Mouse (Mus musculus): ENCODE results near the gene Prkcz. TPM values are rescaled to one million over a fixed set of nuclear protein-coding genes. Genes with fewer than 3 reads are reported as not detected.

Gene Prkcz
- polyA plus RNA-seq, 1 experiment from 2014 or later = 11.3 TPM

- ATAC-seq (ENCODE audit: low FRiP score, low TSS enrichment) = no peak
- Histone ChIP-seq H3K36me3 (ENCODE audit: control insufficient read depth, insufficient read depth, low read length) (0 out of 2 replicates have a peak, but pooled peaks cover 4% of the 10 kb centered on the region), H3K27me3 (ENCODE audit: control insufficient read depth, insufficient read depth, low read length) (no peaks in the 10 kb centered on the region), H3K27ac (replicated peaks) (peak overlapping the region; percentile 36; the same call in 1 of the 2 replicates), H3K4me2 (replicated peaks; ENCODE audit: low read depth) (peak overlapping the region; percentile 29; the same call in 1 of the 2 replicates), H3K4me3 (ENCODE audit: low read depth, low read length) (no peak overlapping the region), H3K9me3 (ENCODE audit: control insufficient read depth, low read length) (no peaks in the 10 kb centered on the region), H3K4me1 (replicated peaks; ENCODE audit: control insufficient read depth, insufficient read depth) (peaks cover 50% of the 10 kb centered on the region), H3K9ac (ENCODE audit: low read length) (no peak overlapping the region)
- 43% methylated on average over 12 of the region's 12 CpGs for WGBS
- no peak for TF ChIP-seq EP300 (optimal IDR thresholded peaks at IDR 0.05)
- TF ChIP-seq CTCF (IDR thresholded peaks at IDR 0.05; ENCODE audit: low read depth) = peak; percentile 30
- DNase-seq (ENCODE audit: low spot score) = peak; percentile 33
Measured at GRCm38 (mm10) chr4:155215773-155216630, 145.2 kb downstream of the Prkcz start.

DNA sequence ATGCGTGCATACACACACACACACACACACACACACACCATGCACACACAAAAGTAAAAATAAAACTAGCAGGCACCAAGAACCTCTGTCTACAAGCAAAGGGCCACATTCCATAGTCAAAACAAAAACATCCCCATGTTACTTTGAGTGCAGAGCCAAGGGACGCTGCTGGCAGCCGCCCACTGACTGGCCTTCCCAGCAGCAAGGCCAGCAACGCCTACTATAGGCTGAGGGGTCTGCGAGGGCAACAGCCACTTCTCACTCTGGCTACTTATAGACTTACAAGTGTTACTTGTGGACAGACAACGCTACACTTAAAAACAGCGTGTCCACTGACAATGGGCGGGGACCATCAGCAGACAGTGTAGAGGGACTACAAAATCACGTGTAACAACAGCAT, 146.0 kb downstream of the Prkcz start:
- Histone ChIP-seq H3K9ac (ENCODE audit: low read length) (no peak overlapping the region), H3K4me3 (ENCODE audit: low read depth, low read length) (no peak overlapping the region), H3K4me2 (replicated peaks; ENCODE audit: low read depth) (0 out of 2 replicates have a peak overlapping the region, but pooled peaks have one; percentile 17), H3K36me3 (ENCODE audit: control insufficient read depth, insufficient read depth, low read length) (0 out of 2 replicates have a peak, but pooled peaks cover 4% of the 10 kb centered on the region), H3K9me3 (ENCODE audit: control insufficient read depth, low read length) (no peaks in the 10 kb centered on the region), H3K4me1 (replicated peaks; ENCODE audit: control insufficient read depth, insufficient read depth) (peaks cover 50% of the 10 kb centered on the region), H3K27me3 (ENCODE audit: control insufficient read depth, insufficient read depth, low read length) (no peaks in the 10 kb centered on the region), H3K27ac (replicated peaks) (0 out of 2 replicates have a peak overlapping the region, but pooled peaks have one; percentile 36)
- no peak for DNase-seq (ENCODE audit: low spot score)
- no peak for ATAC-seq (ENCODE audit: low FRiP score, low TSS enrichment)
- TF ChIP-seq EP300 (optimal IDR thresholded peaks at IDR 0.05) = no peak
- TF ChIP-seq CTCF (IDR thresholded peaks at IDR 0.05; ENCODE audit: low read depth) = no peak
- 50% methylated on average over 9 of the region's 9 CpGs for WGBS

GRCm38 (mm10) chr4:155214793-155215192, 146.4 kb downstream of the Prkcz start:
- DNase-seq (ENCODE audit: low spot score) (no peak), ATAC-seq (ENCODE audit: low FRiP score, low TSS enrichment) (no peak)
- no peak overlapping the region for H3K4me2 ChIP-seq (replicated peaks; ENCODE audit: low read depth)
- H3K27me3 ChIP-seq (ENCODE audit: control insufficient read depth, insufficient read depth, low read length) = no peaks in the 10 kb centered on the region
- no peak overlapping the region for H3K4me3 ChIP-seq (ENCODE audit: low read depth, low read length)
- WGBS = 58% methylated on average over 10 of the region's 10 CpGs
- H3K36me3 ChIP-seq (ENCODE audit: control insufficient read depth, insufficient read depth, low read length) = 0 out of 2 replicates have a peak, but pooled peaks cover 4% of the 10 kb centered on the region
- peaks cover 46% of the 10 kb centered on the region for H3K4me1 ChIP-seq (replicated peaks; ENCODE audit: control insufficient read depth, insufficient read depth)
- no peak overlapping the region for H3K27ac ChIP-seq (replicated peaks)
- TF ChIP-seq CTCF (IDR thresholded peaks at IDR 0.05; ENCODE audit: low read depth) (no peak), EP300 (optimal IDR thresholded peaks at IDR 0.05) (no peak)
- H3K9me3 ChIP-seq (ENCODE audit: control insufficient read depth, low read length) = no peaks in the 10 kb centered on the region
- H3K9ac ChIP-seq (ENCODE audit: low read length) = no peak overlapping the region

DNA sequence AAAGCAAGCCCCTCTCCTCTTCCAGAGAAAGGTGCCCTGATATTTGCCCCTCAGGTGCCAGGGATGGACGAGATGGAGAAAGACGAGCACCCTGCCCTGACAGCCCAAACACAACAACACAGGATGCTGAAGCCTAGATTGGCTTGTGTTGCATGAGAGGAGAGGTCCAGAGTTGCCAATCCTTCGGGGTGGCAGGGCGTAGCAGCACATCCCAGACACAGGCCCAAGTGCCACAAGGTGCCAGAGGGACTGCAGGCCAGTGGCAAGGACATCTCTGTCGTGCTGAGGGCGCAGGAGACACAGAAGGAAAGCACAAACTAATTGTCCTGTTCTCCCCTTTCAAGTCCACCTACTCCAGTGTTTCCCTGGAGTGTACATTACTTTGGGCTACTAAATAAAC, 147.0 kb downstream of the Prkcz start:
- H3K36me3 ChIP-seq (ENCODE audit: control insufficient read depth, insufficient read depth, low read length) = 0 out of 2 replicates have a peak, but pooled peaks cover 4% of the 10 kb centered on the region
- H3K4me2 ChIP-seq (replicated peaks; ENCODE audit: low read depth) = no peak overlapping the region
- 64% methylated on average over 6 of the region's 6 CpGs for WGBS
- H3K9ac ChIP-seq (ENCODE audit: low read length) = peak overlapping the region; percentile 32; the same call in 1 of the 2 replicates
- H3K4me3 ChIP-seq (ENCODE audit: low read depth, low read length) = no peak overlapping the region
- ATAC-seq (ENCODE audit: low FRiP score, low TSS enrichment) (no peak), DNase-seq (ENCODE audit: low spot score) (no peak)
- TF ChIP-seq CTCF (IDR thresholded peaks at IDR 0.05; ENCODE audit: low read depth) (no peak), EP300 (optimal IDR thresholded peaks at IDR 0.05) (no peak)
- no peaks in the 10 kb centered on the region for H3K9me3 ChIP-seq (ENCODE audit: control insufficient read depth, low read length)
- H3K4me1 ChIP-seq (replicated peaks; ENCODE audit: control insufficient read depth, insufficient read depth) = peaks cover 45% of the 10 kb centered on the region
- no peaks in the 10 kb centered on the region for H3K27me3 ChIP-seq (ENCODE audit: control insufficient read depth, insufficient read depth, low read length)
- H3K27ac ChIP-seq (replicated peaks) = no peak overlapping the region

DNA sequence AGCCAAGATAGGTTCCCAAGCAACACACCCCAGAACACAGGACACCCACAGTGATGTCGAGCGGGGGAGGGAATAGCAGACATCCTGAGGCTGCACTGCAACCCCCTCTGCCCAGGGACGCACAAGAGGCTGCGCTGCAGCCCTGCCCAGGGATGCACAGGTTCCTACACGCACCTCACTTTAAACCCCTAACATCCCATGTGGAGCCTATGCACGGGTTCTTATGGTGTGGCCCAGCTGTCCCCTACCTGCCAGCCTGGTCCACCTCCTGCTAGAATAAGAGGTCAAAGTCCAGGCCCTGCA, 147.5 kb downstream of the Prkcz start:
- no peak overlapping the region for H3K4me3 ChIP-seq (ENCODE audit: low read depth, low read length)
- TF ChIP-seq EP300 (optimal IDR thresholded peaks at IDR 0.05) = no peak
- TF ChIP-seq CTCF (IDR thresholded peaks at IDR 0.05; ENCODE audit: low read depth) = no peak
- peaks cover 43% of the 10 kb centered on the region for H3K4me1 ChIP-seq (replicated peaks; ENCODE audit: control insufficient read depth, insufficient read depth)
- no peak overlapping the region for H3K27ac ChIP-seq (replicated peaks)
- whole genome bisulfite sequencing = 60% methylated on average over 6 of the region's 6 CpGs
- no peaks in the 10 kb centered on the region for H3K27me3 ChIP-seq (ENCODE audit: control insufficient read depth, insufficient read depth, low read length)
- H3K9me3 ChIP-seq (ENCODE audit: control insufficient read depth, low read length) = no peaks in the 10 kb centered on the region
- peak; percentile 27; the same call in 1 of the 2 replicates for ATAC-seq (ENCODE audit: low FRiP score, low TSS enrichment)
- H3K36me3 ChIP-seq (ENCODE audit: control insufficient read depth, insufficient read depth, low read length) = 0 out of 2 replicates have a peak, but pooled peaks cover 4% of the 10 kb centered on the region
- H3K4me2 ChIP-seq (replicated peaks; ENCODE audit: low read depth) = 0 out of 2 replicates have a peak overlapping the region, but pooled peaks have one; percentile 5
- peak overlapping the region; percentile 18; the same call in 1 of the 2 replicates for H3K9ac ChIP-seq (ENCODE audit: low read length)
- peak; percentile 23 for DNase-seq (ENCODE audit: low spot score)
